Mouse (Mus musculus) CH12.LX (cell line): ENCODE data around the gene Dcxr. TPM values are rescaled to one million over a fixed set of nuclear protein-coding genes. Genes with fewer than 3 reads are reported as not detected.
A peak's percentile ranks its signal among the peaks of the same experiment; 100 is the strongest.
"Not testable (repeated sequence)": the region's sequence is repeated elsewhere in the genome, so short reads cannot be mapped to it uniquely, and the experiment has no call there.

Source experiments
- DNase-seq: peaks from one replicate; pipeline ENCODE4 v3.0.0-alpha.2; 2013; ENCODE audit errors: extremely low read depth
- H3K27ac ChIP-seq: 2 replicates; pipeline ENCODE4 v1.5.1; 2012; ENCODE audit warnings: low read depth, mild to moderate bottlenecking, control low read depth, moderate library complexity; ENCODE audit not compliant: insufficient read depth
- H3K27me3 ChIP-seq: replicated peaks from 2 replicates; pipeline ENCODE3; 2012; ENCODE audit warnings: inconsistent platforms
- H3K36me3 ChIP-seq, 2 experiments: replicated peaks in 1 of 2; 2 replicates each; pipeline versions ENCODE3 to v1.6.1; 2012; ENCODE audit warnings: inconsistent platforms in 1 of 2, low read length in 1 of 2, mild to moderate bottlenecking in 1 of 2, mixed read lengths in 1 of 2, moderate library complexity in 1 of 2; ENCODE audit not compliant: control insufficient read depth in 1 of 2, insufficient read depth in 1 of 2
- H3K4me1 ChIP-seq, 2 experiments: 2 replicates each; pipeline ENCODE4 v1.6.1; 2012; ENCODE audit warnings: inconsistent platforms in 1 of 2, moderate library complexity in 1 of 2; ENCODE audit not compliant: insufficient read depth in 2 of 2, control insufficient read depth in 1 of 2
- H3K4me2 ChIP-seq: 2 replicates; pipeline ENCODE4 v1.6.1; 2012; ENCODE audit warnings: low read depth, mild to moderate bottlenecking, control low read depth; ENCODE audit not compliant: poor library complexity, insufficient read depth, severe bottlenecking
- H3K4me3 ChIP-seq, 3 experiments: fragments of 150-350 bp in 1 of 3; sonication (generic) in 1 of 3; replicated peaks in 1 of 3; 2 replicates each; pipeline versions ENCODE3 to v1.5.1; 2011 to 2012; ENCODE audit warnings: low read depth in 2 of 3, low read length in 2 of 3, mild to moderate bottlenecking in 2 of 3, moderate library complexity in 2 of 3, control low read depth in 1 of 3, improper control_type of control experiment in 1 of 3, inconsistent platforms in 1 of 3, mixed read lengths in 1 of 3; ENCODE audit not compliant: poor library complexity in 1 of 3
- H3K79me2 ChIP-seq: replicated peaks from 2 replicates; pipeline ENCODE4 v1.6.1; 2012; ENCODE audit warnings: mild to moderate bottlenecking, moderate library complexity; ENCODE audit not compliant: control insufficient read depth, poor library complexity, insufficient read depth, severe bottlenecking; ENCODE audit errors: extremely low read depth
- H3K9ac ChIP-seq: 2 replicates; pipeline ENCODE4 v1.6.1; 2012; ENCODE audit warnings: low read depth, mild to moderate bottlenecking, control low read depth, moderate library complexity; ENCODE audit not compliant: insufficient read depth
- H3K9me3 ChIP-seq: replicated peaks from 2 replicates; pipeline ENCODE3; 2012; ENCODE audit warnings: low read length, inconsistent platforms, mixed read lengths
- CHD1 ChIP-seq: IDR thresholded peaks from 2 replicates; pipeline ENCODE4 v1.6.1; 2012; ENCODE audit warnings: low read depth, low read length, improper control_type of control experiment, inconsistent platforms
- CHD2 ChIP-seq: IDR thresholded peaks from 2 replicates; pipeline ENCODE4 v1.6.1; 2011; ENCODE audit warnings: low read length, improper control_type of control experiment
- E2F4 ChIP-seq: IDR thresholded peaks from 2 replicates; pipeline ENCODE4 v1.6.1; 2011; ENCODE audit warnings: low read depth, low read length, improper control_type of control experiment; ENCODE audit not compliant: insufficient replicate concordance
- EP300 ChIP-seq: IDR thresholded peaks from 2 replicates; pipeline ENCODE4 v1.6.1; 2011; ENCODE audit warnings: low read length, improper control_type of control experiment
- HCFC1 ChIP-seq: IDR thresholded peaks from 2 replicates; pipeline ENCODE4 v1.6.1; 2012; ENCODE audit warnings: low read depth, mild to moderate bottlenecking, inconsistent platforms, low read length, improper control_type of control experiment
- IRF4 ChIP-seq: IDR thresholded peaks from 2 replicates; pipeline ENCODE4 v1.6.1; 2014; ENCODE audit warnings: low read depth, mild to moderate bottlenecking, inconsistent platforms, low read length, improper control_type of control experiment
- JUN ChIP-seq: IDR thresholded peaks from 2 replicates; pipeline ENCODE4 v1.6.1; 2011; ENCODE audit warnings: low read depth, mild to moderate bottlenecking, low read length, improper control_type of control experiment, moderate library complexity; ENCODE audit not compliant: insufficient read depth
- JUND ChIP-seq: conservative IDR thresholded peaks from 2 replicates; pipeline ENCODE4 v1.6.1; 2011; ENCODE audit warnings: low read depth, low read length, improper control_type of control experiment
- KAT2A ChIP-seq: IDR thresholded peaks from 2 replicates; pipeline ENCODE4 v1.6.1; 2012; ENCODE audit warnings: low read length, improper control_type of control experiment, inconsistent platforms; ENCODE audit not compliant: insufficient replicate concordance
- PAX5 ChIP-seq: IDR thresholded peaks from 2 replicates; pipeline ENCODE4 v1.6.1; 2012; ENCODE audit warnings: low read length, inconsistent platforms, mixed read lengths
- POLR2A ChIP-seq: IDR thresholded peaks from 2 replicates; pipeline ENCODE4 v1.6.1; 2011; ENCODE audit warnings: low read depth, mild to moderate bottlenecking, improper control_type of control experiment, low read length
- POLR2AphosphoS2 ChIP-seq: IDR thresholded peaks from 2 replicates; pipeline ENCODE4 v1.6.1; 2011; ENCODE audit warnings: low read depth, low read length, improper control_type of control experiment
- RAD21 ChIP-seq: IDR thresholded peaks from 2 replicates; pipeline ENCODE4 v1.6.1; 2011; ENCODE audit warnings: low read depth, mild to moderate bottlenecking, low read length, improper control_type of control experiment, moderate library complexity
- USF1 ChIP-seq: IDR thresholded peaks from 2 replicates; pipeline ENCODE4 v1.6.1; 2014; ENCODE audit warnings: low read depth, mild to moderate bottlenecking, inconsistent platforms, low read length, improper control_type of control experiment
- USF2 ChIP-seq: conservative IDR thresholded peaks from 2 replicates; pipeline ENCODE4 v1.6.1; 2011; ENCODE audit warnings: low read depth, low read length, improper control_type of control experiment
- dilution Hi-C: fragments of 300-500 bp; cut with MboI; formaldehyde crosslinking; loops from 2 replicates; pipeline ENCODE4 v1.14.3; 2020; ENCODE audit warnings: low sequenced_read_pairs; ENCODE audit not compliant: extremely low pct_unique_long_range_greater_than_20kb, extremely low pct_ligation_motif_present
- in situ Hi-C: fragments of 300-500 bp; cut with MboI; formaldehyde crosslinking; loops from 3 replicates; pipeline ENCODE4 v1.14.3; 2019; ENCODE audit warnings: low sequenced_read_pairs, low pct_ligation_motif_present, low pct_unique_long_range_greater_than_20kb, mixed read lengths
- polyA plus RNA-seq: library from polyadenylated mRNA; unstranded; fragments of >175 nt; gene quantifications from 2 replicates; pipeline ENCODE4 v1.2.1, GENCODE M21; 2012; ENCODE audit warnings: low read depth; ENCODE audit not compliant: insufficient read length
- total RNA-seq, 2 experiments: library from RNA; depleted of rRNA; stranded (reverse); fragments of 300-350 nt in 1 of 2; fragments of >200 nt in 1 of 2; gene quantifications; 2 replicates each; pipeline ENCODE4 v1.2.3; 2012 to 2014

Gene Dcxr
- total and polyA plus RNA-seq, 3 experiments: 23.3 to 74.7 (median 24.1) TPM

- no peaks in the 10 kb centered on the region for H3K79me2 ChIP-seq
- dilution Hi-C loops: no loop called here
- peaks cover 59% of the 10 kb centered on the region for H3K27me3 ChIP-seq
- no peak for DNase-seq
- TF ChIP-seq RAD21 (no peak), KAT2A (no peak), JUN (no peak), EP300 (no peak), CHD2 (no peak), CHD1 (no peak), POLR2AphosphoS2 (no peak), E2F4 (no peak), POLR2A (no peak), PAX5 (no peak), JUND (no peak), IRF4 (no peak), USF2 (no peak), HCFC1 (no peak), USF1 (no peak)
- TF ChIP-seq, all 38 proteins: peak for 0
- in situ Hi-C loops: no loop called here
- H3K4me2 ChIP-seq: no peak overlapping the region
- H3K9ac ChIP-seq: no peak overlapping the region
- H3K4me3 ChIP-seq: no peak overlapping the region
- H3K27ac ChIP-seq: no peak overlapping the region
- H3K4me1 ChIP-seq: peaks cover 8 to 13% of the 10 kb centered on the region in 2 experiments
- H3K9me3 ChIP-seq: no peaks in the 10 kb centered on the region
- peaks cover 5 to 9% of the 10 kb centered on the region in 2 experiments for H3K36me3 ChIP-seq
Observed at GRCm38 (mm10) chr11:120730331-120730870, 3.3 kb upstream of the Dcxr start.

- H3K79me2 ChIP-seq, H3K4me3 ChIP-seq, dilution Hi-C loops, H3K27ac ChIP-seq, H3K9ac ChIP-seq, H3K9me3 ChIP-seq: not testable (repeated sequence)
- peaks cover 54% of the 10 kb centered on the region for H3K27me3 ChIP-seq
- H3K4me2 ChIP-seq: peak overlapping the region; percentile 27
- in situ Hi-C loops: loop anchor here (5.0 kb wide), 1 partner anchor 38 kb away; no protein-coding TSS in a partner anchor
- H3K36me3 ChIP-seq: peaks cover 12 to 16% of the 10 kb centered on the region in 2 experiments
- peak; percentile 40 for DNase-seq
- peaks cover 8 to 13% of the 10 kb centered on the region in 2 experiments for H3K4me1 ChIP-seq
Observed at GRCm38 (mm10) chr11:120729432-120730050, 2.5 kb upstream of the Dcxr start.
